Mouse (Mus musculus): ENCODE measurements at regions not wholly inside any gene's neighbourhood (a gene's known extent, or its start where the extent isn't known, plus 50 kb on each side); places are given as distances from the start of the nearest gene placed in this dataset.

- Histone ChIP-seq H3K36me3 (ENCODE audit: control insufficient read depth, insufficient read depth, low read length, poor library complexity, severe bottlenecking) (no peaks in the 10 kb centered on the region), H3K27ac (ENCODE audit: insufficient read depth, low read depth, low read length, poor library complexity, severe bottlenecking) (no peak overlapping the region), H3K9me3 (ENCODE audit: control insufficient read depth, insufficient read depth, low read depth, low read length) (no peaks in the 10 kb centered on the region), H3K9ac (ENCODE audit: insufficient read depth, low read depth, low read length, poor library complexity, severe bottlenecking) (no peak overlapping the region), H3K4me3 (ENCODE audit: insufficient read depth in 1 of 2, low read depth in 1 of 2, low read length in 2 of 2, poor library complexity in 1 of 2, severe bottlenecking in 1 of 2) (no peak overlapping the region), H3K4me1 (ENCODE audit: control insufficient read depth in 2 of 2, insufficient read depth in 2 of 2, low read length in 2 of 2, poor library complexity in 1 of 2) (no peaks in the 10 kb centered on the region)
- DNase-seq (ENCODE audit: low read depth, low spot score) = no peak
- in situ Hi-C loops (cut with MboI; ENCODE audit: low sequenced_read_pairs in 2 of 2, unreplicated experiment in 2 of 2) = no loop called here
- TF ChIP-seq CHD2 (IDR thresholded peaks at IDR 0.05; ENCODE audit: low read depth, low read length) (no peak), ZNF384 (IDR thresholded peaks at IDR 0.05; ENCODE audit: low read depth, low read length) (no peak), ZC3H11A (IDR thresholded peaks at IDR 0.05; ENCODE audit: borderline replicate concordance, low read depth, low read length) (no peak), HCFC1 (IDR thresholded peaks at IDR 0.05; ENCODE audit: borderline replicate concordance, insufficient read depth, low read length) (no peak), MAFK (IDR thresholded peaks at IDR 0.05; ENCODE audit: insufficient read depth, low read depth, low read length) (no peak)
These were observed 72.8 kb upstream of the Plcz1 start for GRCm38 (mm10) chr6:140114024-140114423.

DNA sequence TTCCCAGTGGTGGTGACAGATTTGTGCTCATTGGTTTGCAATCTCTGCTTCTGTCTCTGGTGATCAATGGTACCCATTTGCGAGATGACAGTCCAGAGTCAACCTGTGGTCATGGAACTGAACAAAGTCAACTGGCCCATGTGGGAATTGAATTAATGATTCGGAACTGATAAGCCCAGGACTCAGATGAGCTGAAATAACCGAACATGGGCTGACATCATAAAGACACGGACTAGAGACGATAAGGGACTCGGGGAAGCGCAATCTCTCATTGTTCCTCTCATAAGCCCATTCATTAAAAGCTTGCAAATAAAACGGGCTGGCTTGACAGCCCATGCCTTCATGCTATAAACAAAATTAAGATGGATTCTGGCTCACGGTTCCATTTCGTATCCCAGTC is 70.8 kb upstream of the Plcz1 start:
- TF ChIP-seq MAFK (IDR thresholded peaks at IDR 0.05; ENCODE audit: insufficient read depth, low read depth, low read length) (no peak), HCFC1 (IDR thresholded peaks at IDR 0.05; ENCODE audit: borderline replicate concordance, insufficient read depth, low read length) (no peak), ZNF384 (IDR thresholded peaks at IDR 0.05; ENCODE audit: low read depth, low read length) (no peak), CHD2 (IDR thresholded peaks at IDR 0.05; ENCODE audit: low read depth, low read length) (no peak)
- Histone ChIP-seq H3K36me3 (ENCODE audit: control insufficient read depth, insufficient read depth, low read length, poor library complexity, severe bottlenecking) (no peaks in the 10 kb centered on the region), H3K9me3 (ENCODE audit: control insufficient read depth, insufficient read depth, low read depth, low read length) (no peaks in the 10 kb centered on the region), H3K4me3 (ENCODE audit: insufficient read depth in 1 of 2, low read depth in 1 of 2, low read length in 2 of 2, poor library complexity in 1 of 2, severe bottlenecking in 1 of 2) (no peak overlapping the region), H3K27ac (ENCODE audit: insufficient read depth, low read depth, low read length, poor library complexity, severe bottlenecking) (no peak overlapping the region), H3K4me1 (ENCODE audit: control insufficient read depth in 2 of 2, insufficient read depth in 2 of 2, low read length in 2 of 2, poor library complexity in 1 of 2) (no peaks in the 10 kb centered on the region), H3K9ac (ENCODE audit: insufficient read depth, low read depth, low read length, poor library complexity, severe bottlenecking) (no peak overlapping the region)
- DNase-seq (ENCODE audit: low read depth, low spot score) = no peak
- in situ Hi-C loops (cut with MboI; ENCODE audit: low sequenced_read_pairs in 2 of 2, unreplicated experiment in 2 of 2) = no loop called here

DNA sequence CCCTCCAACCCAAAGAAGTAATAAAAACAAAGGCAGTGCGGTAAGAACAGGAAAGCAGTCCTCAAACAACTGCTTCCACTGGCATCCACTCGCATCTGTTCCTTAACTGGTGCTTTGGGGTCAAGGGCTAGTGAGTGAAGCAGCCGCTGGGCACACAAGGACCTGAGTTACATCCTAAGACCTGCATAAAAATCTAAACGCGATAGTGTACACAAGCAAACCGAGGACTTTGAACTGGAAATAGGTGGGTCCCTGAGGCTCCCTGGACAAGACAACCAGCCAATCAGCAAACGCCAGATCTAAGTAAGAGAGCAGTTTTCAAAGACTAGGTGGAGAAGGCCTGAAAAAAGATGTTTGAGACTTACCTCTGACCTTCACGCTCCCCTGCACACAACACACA is 66.8 kb upstream of the Plcz1 start:
- Histone ChIP-seq H3K36me3 (ENCODE audit: control insufficient read depth, insufficient read depth, low read length, poor library complexity, severe bottlenecking) (no peaks in the 10 kb centered on the region), H3K9me3 (ENCODE audit: control insufficient read depth, insufficient read depth, low read depth, low read length) (no peaks in the 10 kb centered on the region), H3K4me1 (ENCODE audit: control insufficient read depth in 2 of 2, insufficient read depth in 2 of 2, low read length in 2 of 2, poor library complexity in 1 of 2) (no peaks in the 10 kb centered on the region), H3K9ac (ENCODE audit: insufficient read depth, low read depth, low read length, poor library complexity, severe bottlenecking) (no peak overlapping the region), H3K27ac (ENCODE audit: insufficient read depth, low read depth, low read length, poor library complexity, severe bottlenecking) (no peak overlapping the region), H3K4me3 (ENCODE audit: insufficient read depth in 1 of 2, low read depth in 1 of 2, low read length in 2 of 2, poor library complexity in 1 of 2, severe bottlenecking in 1 of 2) (no peak overlapping the region)
- in situ Hi-C loops (cut with MboI; ENCODE audit: low sequenced_read_pairs in 2 of 2, unreplicated experiment in 2 of 2) = no loop called here
- DNase-seq (ENCODE audit: low read depth, low spot score) = no peak
- TF ChIP-seq ZC3H11A (IDR thresholded peaks at IDR 0.05; ENCODE audit: borderline replicate concordance, low read depth, low read length) (no peak), HCFC1 (IDR thresholded peaks at IDR 0.05; ENCODE audit: borderline replicate concordance, insufficient read depth, low read length) (no peak), ZNF384 (IDR thresholded peaks at IDR 0.05; ENCODE audit: low read depth, low read length) (no peak), CHD2 (IDR thresholded peaks at IDR 0.05; ENCODE audit: low read depth, low read length) (no peak), MAFK (IDR thresholded peaks at IDR 0.05; ENCODE audit: insufficient read depth, low read depth, low read length) (no peak)

DNA sequence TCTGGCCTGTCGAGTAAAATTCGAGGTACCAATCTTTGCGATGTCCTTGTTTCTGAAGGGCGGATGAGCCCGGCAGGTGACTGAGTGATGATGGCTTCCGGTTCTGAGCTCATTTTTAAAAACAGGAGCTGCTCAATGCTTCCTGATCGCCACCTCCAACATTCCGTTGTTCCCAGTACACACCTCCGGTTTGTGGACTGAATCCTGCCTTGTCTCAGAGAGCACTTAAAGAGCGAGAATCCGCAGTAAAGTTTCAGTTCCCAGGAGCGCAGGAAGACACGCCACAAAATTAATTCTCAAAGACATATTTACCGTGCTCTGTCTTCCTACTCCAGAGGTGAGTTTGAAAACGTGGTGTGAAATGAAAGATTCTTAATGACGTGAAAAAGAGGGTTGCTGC is 66.4 kb upstream of the Plcz1 start:
- TF ChIP-seq ZC3H11A (IDR thresholded peaks at IDR 0.05; ENCODE audit: borderline replicate concordance, low read depth, low read length) (no peak), HCFC1 (IDR thresholded peaks at IDR 0.05; ENCODE audit: borderline replicate concordance, insufficient read depth, low read length) (no peak), CHD2 (IDR thresholded peaks at IDR 0.05; ENCODE audit: low read depth, low read length) (no peak), MAFK (IDR thresholded peaks at IDR 0.05; ENCODE audit: insufficient read depth, low read depth, low read length) (no peak), ZNF384 (IDR thresholded peaks at IDR 0.05; ENCODE audit: low read depth, low read length) (no peak)
- Histone ChIP-seq H3K9me3 (ENCODE audit: control insufficient read depth, insufficient read depth, low read depth, low read length) (no peaks in the 10 kb centered on the region), H3K27ac (ENCODE audit: insufficient read depth, low read depth, low read length, poor library complexity, severe bottlenecking) (no peak overlapping the region), H3K4me1 (ENCODE audit: control insufficient read depth in 2 of 2, insufficient read depth in 2 of 2, low read length in 2 of 2, poor library complexity in 1 of 2) (no peaks in the 10 kb centered on the region), H3K9ac (ENCODE audit: insufficient read depth, low read depth, low read length, poor library complexity, severe bottlenecking) (no peak overlapping the region), H3K4me3 (ENCODE audit: insufficient read depth in 1 of 2, low read depth in 1 of 2, low read length in 2 of 2, poor library complexity in 1 of 2, severe bottlenecking in 1 of 2) (no peak overlapping the region), H3K36me3 (ENCODE audit: control insufficient read depth, insufficient read depth, low read length, poor library complexity, severe bottlenecking) (no peaks in the 10 kb centered on the region)
- in situ Hi-C loops (cut with MboI; ENCODE audit: low sequenced_read_pairs in 2 of 2, unreplicated experiment in 2 of 2) = no loop called here
- no peak for DNase-seq (ENCODE audit: low read depth, low spot score)

- Histone ChIP-seq H3K4me3 (ENCODE audit: insufficient read depth in 1 of 2, low read depth in 1 of 2, low read length in 2 of 2, poor library complexity in 1 of 2, severe bottlenecking in 1 of 2) (no peak overlapping the region), H3K9me3 (ENCODE audit: control insufficient read depth, insufficient read depth, low read depth, low read length) (no peaks in the 10 kb centered on the region), H3K9ac (ENCODE audit: insufficient read depth, low read depth, low read length, poor library complexity, severe bottlenecking) (no peak overlapping the region), H3K36me3 (ENCODE audit: control insufficient read depth, insufficient read depth, low read length, poor library complexity, severe bottlenecking) (no peaks in the 10 kb centered on the region), H3K4me1 (ENCODE audit: control insufficient read depth in 2 of 2, insufficient read depth in 2 of 2, low read length in 2 of 2, poor library complexity in 1 of 2) (no peaks in the 10 kb centered on the region), H3K27ac (ENCODE audit: insufficient read depth, low read depth, low read length, poor library complexity, severe bottlenecking) (no peak overlapping the region)
- TF ChIP-seq ZC3H11A (IDR thresholded peaks at IDR 0.05; ENCODE audit: borderline replicate concordance, low read depth, low read length) (no peak), HCFC1 (IDR thresholded peaks at IDR 0.05; ENCODE audit: borderline replicate concordance, insufficient read depth, low read length) (no peak), CHD2 (IDR thresholded peaks at IDR 0.05; ENCODE audit: low read depth, low read length) (no peak), ZNF384 (IDR thresholded peaks at IDR 0.05; ENCODE audit: low read depth, low read length) (no peak), MAFK (IDR thresholded peaks at IDR 0.05; ENCODE audit: insufficient read depth, low read depth, low read length) (no peak)
- no peak for DNase-seq (ENCODE audit: low read depth, low spot score)
- in situ Hi-C loops (cut with MboI; ENCODE audit: low sequenced_read_pairs in 2 of 2, unreplicated experiment in 2 of 2) = no loop called here
These were observed 64.9 kb upstream of the Plcz1 start for GRCm38 (mm10) chr6:140106141-140106540.
